Mouse (Mus musculus): ENCODE results near the gene Erap1.
"Not testable (repeated sequence)": the region's sequence is repeated elsewhere in the genome, so short reads cannot be mapped to it uniquely, and the experiment has no call there.

Gene Erap1

GRCm38 (mm10) chr13:74638793-74639711 lies at the start of gene Erap1:
TSS of gene Erap1 (plus strand) at chr13:74639568.
- peak; percentile 78 for DNase-seq (ENCODE audit: low read depth, low spot score)

GRCm38 (mm10) chr13:74591401-74591821 lies 48.0 kb upstream of the Erap1 start:
- DNase-seq (ENCODE audit: low read depth, low spot score) = not testable (repeated sequence)

- DNase-seq (ENCODE audit: low read depth, low spot score) = not testable (repeated sequence)
Measured at GRCm38 (mm10) chr13:74591828-74592227, 47.5 kb upstream of the Erap1 start.

- not testable (repeated sequence) for DNase-seq (ENCODE audit: low read depth, low spot score)
Measured at GRCm38 (mm10) chr13:74597022-74597421, 42.3 kb upstream of the Erap1 start.

- DNase-seq (ENCODE audit: low read depth, low spot score) = not testable (repeated sequence)
Measured at GRCm38 (mm10) chr13:74601776-74602175, 37.6 kb upstream of the Erap1 start.

GRCm38 (mm10) chr13:74617163-74618019 lies 22.0 kb upstream of the Erap1 start:
- DNase-seq (ENCODE audit: low read depth, low spot score) = peak; percentile 83

- no peak for DNase-seq (ENCODE audit: low read depth, low spot score)
Measured at GRCm38 (mm10) chr13:74632327-74632726, 7.0 kb upstream of the Erap1 start.

GRCm38 (mm10) chr13:74632857-74633256 lies 6.5 kb upstream of the Erap1 start:
- DNase-seq (ENCODE audit: low read depth, low spot score) = no peak

GRCm38 (mm10) chr13:74639712-74640522 lies 549 bp downstream of the Erap1 start:
- peak; percentile 88 for DNase-seq (ENCODE audit: low read depth, low spot score)

GRCm38 (mm10) chr13:74640523-74640920 lies 1.2 kb downstream of the Erap1 start:
- not testable (repeated sequence) for DNase-seq (ENCODE audit: low read depth, low spot score)

GRCm38 (mm10) chr13:74695497-74696193 lies 56.3 kb downstream of the Erap1 start:
- no peak for DNase-seq (ENCODE audit: low read depth, low spot score)

- no peak for DNase-seq (ENCODE audit: low read depth, low spot score)
Measured at GRCm38 (mm10) chr13:74696225-74696624, 56.9 kb downstream of the Erap1 start.

GRCm38 (mm10) chr13:74719002-74719401 lies 79.6 kb downstream of the Erap1 start:
- no peak for DNase-seq (ENCODE audit: low read depth, low spot score)

- DNase-seq (ENCODE audit: low read depth, low spot score) = no peak
Measured at GRCm38 (mm10) chr13:74733726-74734125, 94.4 kb downstream of the Erap1 start.

- DNase-seq (ENCODE audit: low read depth, low spot score) = no peak
Measured at GRCm38 (mm10) chr13:74735834-74736233, 96.5 kb downstream of the Erap1 start.

- DNase-seq (ENCODE audit: low read depth, low spot score) = no peak
Measured at GRCm38 (mm10) chr13:74736396-74736795, 97.0 kb downstream of the Erap1 start.
